Mouse (Mus musculus): Measurements from ENCODE around the gene Abhd14b.
A peak's percentile ranks its signal among the peaks of the same experiment; 100 is the strongest.

The Abhd14b gene

DNA sequence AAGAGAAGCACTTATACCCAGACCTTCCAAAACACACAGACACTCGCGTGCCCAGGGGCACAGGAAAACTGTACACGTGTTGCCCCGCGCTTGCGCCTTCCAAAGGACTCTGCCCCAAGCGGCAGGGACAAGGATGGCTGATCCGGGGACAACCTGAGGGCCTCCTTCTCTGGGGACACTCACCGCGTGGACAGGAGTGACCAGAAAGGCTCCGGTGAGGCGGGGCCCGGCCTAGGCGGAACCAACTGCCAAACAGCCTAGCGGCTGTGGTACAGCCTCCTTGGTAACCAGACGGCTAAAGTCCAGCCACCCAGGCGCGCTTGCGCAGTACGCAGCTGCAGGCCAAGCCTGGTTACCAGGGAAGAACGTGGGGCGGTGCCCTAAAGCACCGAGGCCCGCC, at the start of gene Abhd14b, which contains the start of gene Abhd14a:
Gene Abhd14b, plus strand, starts transcription at position 112 of the 400 bp plus-strand sequence.
Gene Abhd14a, minus strand, starts transcription at position 331 of the 400 bp plus-strand sequence.
- peak; percentile 92 for DNase-seq (ENCODE audit: low read depth, low spot score)

GRCm38 (mm10) chr9:106397733-106398132, 49.5 kb upstream of the Abhd14b start:
- no peak for DNase-seq (ENCODE audit: low read depth, low spot score)

- no peak for DNase-seq (ENCODE audit: low read depth, low spot score)
Observed at GRCm38 (mm10) chr9:106398667-106399311, 48.5 kb upstream of the Abhd14b start.

DNA sequence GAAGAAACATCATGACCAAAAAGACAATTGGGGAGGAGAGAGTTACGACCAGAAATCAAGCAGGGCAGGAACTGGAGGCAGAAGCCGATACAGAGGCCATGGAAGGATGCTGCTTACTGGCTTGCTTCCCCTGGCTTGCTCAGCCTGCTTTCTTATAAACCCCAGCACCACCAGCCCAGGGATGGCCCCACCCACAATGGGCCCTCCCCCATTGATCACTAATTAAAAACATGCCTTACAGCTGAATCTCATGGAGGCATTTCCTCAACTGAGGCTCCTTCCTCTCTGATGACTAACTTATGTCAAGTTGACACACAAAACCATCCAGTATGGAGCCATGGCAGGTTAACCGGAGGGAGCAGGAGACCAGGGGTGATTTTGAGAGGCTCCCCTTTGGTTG, 47.5 kb upstream of the Abhd14b start:
- no peak for DNase-seq (ENCODE audit: low read depth, low spot score)

DNA sequence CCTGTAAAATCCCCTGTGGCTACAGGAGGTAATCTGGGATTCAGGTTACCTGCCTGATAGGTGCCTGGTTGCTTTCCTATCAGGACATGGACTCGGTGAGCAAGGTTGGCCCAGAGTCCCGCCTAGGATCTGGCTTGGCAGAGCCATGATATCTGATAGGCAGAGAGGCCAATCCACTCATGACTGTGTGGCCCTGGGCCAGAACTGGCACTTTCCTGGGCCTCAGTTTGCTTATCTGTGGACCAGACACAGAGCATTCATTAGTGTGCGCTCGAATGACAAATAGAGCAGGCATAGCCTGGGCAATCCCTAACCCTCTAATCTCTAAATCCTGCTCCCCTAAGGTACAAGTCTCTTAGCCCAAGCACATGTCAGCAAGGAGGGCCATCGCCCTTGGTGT, 45.1 kb upstream of the Abhd14b start:
- DNase-seq (ENCODE audit: low read depth, low spot score), result no peak

DNA sequence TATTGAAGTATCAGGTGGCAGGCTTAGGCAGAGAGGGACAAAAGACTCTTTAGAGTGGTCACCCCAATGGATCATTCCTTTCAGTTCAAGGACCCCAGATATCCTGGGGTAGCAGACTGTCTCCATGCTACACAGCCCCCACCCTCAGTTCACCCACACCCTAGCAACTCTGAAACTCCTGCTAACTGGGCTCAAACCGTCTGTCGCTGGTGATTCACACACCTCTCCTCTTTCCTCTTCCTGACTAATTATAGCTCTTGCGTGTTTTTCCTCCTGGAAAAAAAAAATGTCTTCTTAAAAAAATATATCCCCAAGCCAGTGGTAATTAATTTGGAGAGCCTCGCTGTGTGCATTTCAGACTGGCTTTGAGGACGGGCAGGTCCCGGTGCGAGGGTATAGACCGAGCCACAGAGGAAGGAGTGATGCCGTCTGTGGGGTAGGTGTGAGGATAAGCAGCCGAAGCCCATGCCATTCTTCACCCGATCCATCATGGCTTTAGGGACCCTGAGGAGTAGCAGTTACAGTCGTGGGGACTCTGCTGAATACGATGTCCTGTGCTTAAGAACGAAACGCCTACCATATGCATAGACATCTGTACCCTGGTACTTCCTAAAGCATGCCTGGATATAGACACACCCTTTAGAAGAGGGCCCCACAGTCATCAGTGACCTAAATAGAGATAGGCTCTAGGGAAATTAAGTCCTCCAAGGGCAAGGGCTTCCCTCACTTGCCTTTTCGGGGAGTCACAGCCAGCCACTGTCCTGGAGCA, 44.5 kb upstream of the Abhd14b start:
- DNase-seq (ENCODE audit: low read depth, low spot score), result no peak

- DNase-seq (ENCODE audit: low read depth, low spot score), result no peak
Observed at GRCm38 (mm10) chr9:106405275-106405674, 42.0 kb upstream of the Abhd14b start.

DNA sequence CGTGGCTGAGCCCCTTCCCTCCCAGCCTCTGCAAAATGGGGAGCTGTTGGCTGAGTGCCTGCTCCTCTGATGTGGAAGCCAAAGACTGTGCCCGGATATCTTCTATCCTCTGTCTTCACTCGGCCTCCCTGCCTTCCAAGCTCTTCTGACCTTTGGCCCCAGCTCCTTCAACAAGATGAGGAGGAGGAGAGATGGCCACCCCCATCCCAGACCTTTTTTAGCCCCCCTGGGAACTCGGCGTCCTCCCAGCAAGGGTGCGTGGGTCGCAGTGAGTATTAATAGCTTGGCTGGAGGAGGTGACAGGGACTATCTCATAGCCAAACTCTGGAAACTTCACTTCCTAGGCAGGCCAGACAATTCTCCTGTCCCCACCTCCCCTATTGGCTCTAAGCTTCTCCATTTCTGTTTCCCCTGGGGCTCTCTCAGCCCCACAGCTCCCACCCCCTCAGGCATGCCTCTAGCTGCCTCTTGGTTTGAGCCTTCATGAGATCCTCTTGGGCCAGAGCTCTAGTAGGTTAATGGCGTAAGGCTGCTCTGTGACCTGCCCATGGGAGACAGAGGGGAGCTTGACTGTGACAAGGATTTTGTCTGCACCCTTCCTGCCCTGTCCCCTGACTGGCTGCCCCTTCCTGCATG, 40.7 kb upstream of the Abhd14b start:
- no peak for DNase-seq (ENCODE audit: low read depth, low spot score)

GRCm38 (mm10) chr9:106409096-106409495, 38.2 kb upstream of the Abhd14b start:
- peak; percentile 36 for DNase-seq (ENCODE audit: low read depth, low spot score)

DNA sequence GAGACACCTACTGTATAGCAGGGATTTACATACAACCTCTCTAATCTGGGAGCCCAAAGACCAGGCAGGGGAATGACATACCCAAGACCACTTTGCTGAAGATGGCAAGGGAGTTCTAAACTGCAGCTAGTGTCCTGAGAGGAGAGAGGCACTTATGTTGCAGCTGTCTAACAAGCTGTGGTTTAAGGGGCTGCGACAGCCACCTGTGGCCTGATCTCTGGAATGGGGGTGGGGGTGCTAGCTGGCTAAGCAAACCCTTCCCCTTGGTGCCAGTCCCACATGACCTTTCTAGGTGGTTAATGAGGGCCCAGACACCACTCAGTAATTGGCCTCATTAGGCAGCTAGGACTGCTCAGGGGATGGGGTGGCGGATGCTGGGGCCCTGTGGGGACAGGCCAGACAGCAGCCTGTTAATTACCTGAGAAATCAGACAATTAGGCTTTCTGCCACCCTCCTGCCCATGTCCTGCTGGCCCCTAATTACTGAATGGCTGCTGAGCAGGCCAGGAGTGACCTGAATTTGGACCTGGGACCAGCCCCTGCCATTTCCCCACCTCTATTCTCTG, 37.1 kb upstream of the Abhd14b start:
- DNase-seq (ENCODE audit: low read depth, low spot score), result no peak

GRCm38 (mm10) chr9:106411091-106411594, 36.1 kb upstream of the Abhd14b start:
- no peak for DNase-seq (ENCODE audit: low read depth, low spot score)

GRCm38 (mm10) chr9:106411729-106412128, 35.5 kb upstream of the Abhd14b start:
- no peak for DNase-seq (ENCODE audit: low read depth, low spot score)

DNA sequence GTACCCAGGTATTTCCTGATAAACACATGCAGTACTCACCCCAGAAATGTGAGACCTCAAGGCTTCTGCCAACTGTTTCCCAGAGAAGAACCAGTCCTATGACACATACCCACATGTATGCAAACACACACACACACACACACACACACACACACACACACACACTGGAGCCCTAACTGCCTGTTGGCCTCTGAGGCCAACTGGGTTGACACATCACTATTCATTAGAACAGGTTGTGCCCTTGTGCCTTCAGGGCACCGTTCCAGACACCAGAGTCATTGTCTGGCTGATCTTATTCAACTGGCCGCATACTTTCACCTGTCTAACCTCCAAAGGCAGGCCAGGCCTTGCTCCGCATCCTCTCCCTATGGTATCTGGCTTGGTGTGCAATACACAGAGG, 35.0 kb upstream of the Abhd14b start:
- DNase-seq (ENCODE audit: low read depth, low spot score), result no peak

GRCm38 (mm10) chr9:106413606-106414005, 33.7 kb upstream of the Abhd14b start:
- DNase-seq (ENCODE audit: low read depth, low spot score), result no peak

DNA sequence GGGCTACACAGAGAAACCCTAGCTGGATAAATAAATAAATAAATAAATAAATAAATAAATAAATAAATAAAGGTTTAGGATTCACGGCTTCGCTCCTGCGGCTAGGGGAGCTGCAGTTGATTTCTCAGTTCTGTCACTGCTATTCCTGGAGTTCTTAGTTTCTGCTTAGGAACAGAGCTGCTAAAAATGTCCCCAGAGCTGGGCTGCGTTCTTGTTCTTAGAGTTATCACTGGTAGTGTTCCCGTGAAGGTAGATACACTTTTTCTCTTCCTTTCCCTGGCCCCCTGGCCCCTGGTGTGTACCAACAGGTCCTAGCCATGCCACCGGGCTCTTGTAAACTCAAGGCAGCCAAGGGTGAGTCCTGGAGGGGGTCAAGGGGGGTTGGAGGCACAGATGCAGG, 30.4 kb upstream of the Abhd14b start:
- DNase-seq (ENCODE audit: low read depth, low spot score), result no peak

DNA sequence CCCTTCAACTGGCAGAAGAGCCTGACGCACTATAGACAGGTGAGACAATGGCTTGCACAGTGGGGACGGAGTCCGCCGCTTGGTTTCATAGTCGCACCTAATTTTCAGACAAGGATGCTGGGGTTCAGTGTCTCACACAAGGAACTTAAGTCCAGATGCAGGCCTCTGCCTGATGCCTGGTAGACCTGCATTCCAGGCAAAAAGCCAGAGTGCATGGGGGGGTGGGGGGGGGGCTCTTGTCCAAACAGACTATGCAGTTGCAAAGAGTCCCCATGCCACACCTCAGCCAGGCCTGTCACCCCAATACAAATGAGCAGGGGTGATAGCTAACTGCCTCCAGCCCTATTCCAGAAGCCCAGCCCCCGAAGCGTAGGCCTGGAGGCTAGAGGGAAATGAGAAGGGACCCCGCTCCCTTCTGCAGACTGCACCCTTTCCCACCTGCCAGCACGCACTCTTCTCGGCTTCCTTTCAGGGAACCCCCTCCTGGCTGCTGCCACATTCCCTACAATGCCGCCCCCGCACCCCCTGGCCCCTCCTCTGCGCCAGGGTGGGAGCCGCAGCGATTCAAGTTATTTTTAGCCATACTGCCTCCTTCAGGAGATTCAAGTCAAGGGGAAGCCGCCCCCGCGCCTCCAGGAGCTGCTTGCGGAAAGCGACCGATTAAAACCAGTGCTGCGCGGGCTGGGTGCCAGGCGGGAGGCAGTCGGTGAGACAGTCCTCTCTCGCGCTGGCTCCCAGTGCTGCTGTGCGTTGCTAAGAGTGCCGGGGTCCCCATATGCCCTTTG, 29.2 kb upstream of the Abhd14b start:
- peak; percentile 64 for DNase-seq (ENCODE audit: low read depth, low spot score)

- no peak for DNase-seq (ENCODE audit: low read depth, low spot score)
Observed at GRCm38 (mm10) chr9:106420608-106421007, 26.7 kb upstream of the Abhd14b start.

GRCm38 (mm10) chr9:106421033-106421864, 26.0 kb upstream of the Abhd14b start:
- no peak for DNase-seq (ENCODE audit: low read depth, low spot score)

DNA sequence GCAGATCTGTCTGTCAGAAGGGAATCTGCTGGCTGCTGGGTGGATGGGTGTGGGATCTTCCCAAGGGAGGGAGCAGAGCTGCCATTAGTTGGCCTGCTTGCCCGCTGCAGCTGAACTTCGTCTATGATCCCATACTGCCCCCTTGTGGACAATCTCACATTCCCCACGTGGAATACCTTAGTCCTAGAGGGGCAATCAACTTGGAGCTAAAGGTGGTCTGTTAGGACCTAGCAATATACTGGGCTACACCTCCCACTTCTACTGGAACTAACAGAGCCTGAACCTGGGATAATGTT, 25.4 kb upstream of the Abhd14b start:
- DNase-seq (ENCODE audit: low read depth, low spot score), result peak; percentile 93

DNA sequence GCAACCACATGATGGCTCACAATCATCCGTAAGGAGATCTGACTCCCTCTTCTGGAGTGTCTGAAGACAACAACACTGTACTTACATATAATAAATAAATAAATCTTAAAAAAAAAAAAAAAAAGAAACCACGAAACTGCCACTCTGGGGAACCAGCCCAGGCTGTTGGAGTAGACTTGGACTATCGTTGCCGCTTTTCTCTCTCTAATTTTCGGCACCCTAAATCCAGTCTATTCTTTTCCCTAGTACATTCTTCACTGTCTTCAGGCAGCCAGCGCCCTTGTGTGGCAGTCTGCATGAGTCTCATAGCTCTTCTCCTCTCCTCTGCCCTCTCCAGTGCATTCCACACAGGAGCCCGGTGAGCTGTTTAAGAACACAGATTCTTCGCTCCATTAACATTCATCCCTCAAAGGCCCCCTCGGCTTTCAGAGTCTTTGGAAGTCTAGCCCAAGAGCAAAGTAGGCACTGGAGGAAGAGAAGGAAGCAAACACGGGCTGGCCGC, 18.5 kb upstream of the Abhd14b start:
- DNase-seq (ENCODE audit: low read depth, low spot score), result no peak
